Mouse (Mus musculus) heart, postnatal 4 days (tissue): ENCODE results near the gene Zfp318. TPM values are rescaled to one million over a fixed set of nuclear protein-coding genes. Genes with fewer than 3 reads are reported as not detected.
A peak's percentile ranks its signal among the peaks of the same experiment; 100 is the strongest.

ENCODE experiments used
- DNase-seq: peaks from one replicate; pipeline ENCODE4 v3.0.0; 2021
- total RNA-seq, 2 experiments: library from RNA; stranded (reverse); gene quantifications; 2 replicates each; pipeline ENCODE4 v1.2.3; 2021

Zfp318 gene
- total RNA-seq, 2 experiments from 2014 or later = 24.2 to 25.8 TPM

DNA sequence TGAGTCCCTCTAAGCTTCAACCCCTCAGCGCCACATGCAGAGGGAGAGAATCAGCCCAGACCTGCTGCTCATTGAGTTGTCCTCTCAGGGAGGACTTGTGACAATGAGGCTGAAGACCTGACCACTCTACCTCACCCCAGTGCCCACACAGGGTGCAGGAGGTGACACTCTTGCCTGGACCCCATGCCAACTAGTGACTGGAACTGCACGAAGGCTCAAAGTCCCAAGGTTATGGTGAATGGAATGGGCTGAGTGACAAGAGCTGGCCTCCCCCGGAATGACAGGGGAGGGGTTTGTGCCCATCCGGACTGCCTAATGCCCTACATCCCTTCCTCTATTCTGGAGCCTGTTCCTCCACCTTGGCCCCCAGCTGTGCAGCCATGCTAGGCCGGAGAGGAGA lies 69.2 kb downstream of the Zfp318 start:
- no peak for DNase-seq

- no peak for DNase-seq
Measured at GRCm38 (mm10) chr17:46453302-46453948, 69.9 kb downstream of the Zfp318 start.

- DNase-seq = no peak
Measured at GRCm38 (mm10) chr17:46453970-46454411, 70.5 kb downstream of the Zfp318 start.

GRCm38 (mm10) chr17:46454539-46454938 lies 71.0 kb downstream of the Zfp318 start:
- no peak for DNase-seq

- peak; percentile 48 for DNase-seq
Measured at GRCm38 (mm10) chr17:46455110-46455691, 71.7 kb downstream of the Zfp318 start.

DNA sequence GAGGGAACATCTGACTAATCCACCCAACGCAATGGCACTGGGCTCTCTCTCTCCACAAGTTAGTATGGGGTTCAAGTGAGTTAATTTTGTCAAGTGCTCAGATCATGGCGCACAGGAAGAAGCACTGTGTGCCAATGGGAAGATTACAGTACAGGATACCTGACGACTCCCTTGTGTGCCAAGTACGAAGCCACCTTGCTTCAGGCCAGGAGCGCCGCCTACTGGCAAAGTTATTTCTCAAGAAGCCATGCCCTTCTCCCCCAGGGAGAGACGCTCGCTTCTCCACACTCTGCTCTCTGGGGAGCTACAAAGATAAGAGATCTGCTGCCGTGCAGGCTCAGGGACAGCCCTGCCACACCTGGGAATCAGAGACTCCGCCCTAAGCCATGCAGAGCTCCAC lies 74.3 kb downstream of the Zfp318 start:
- DNase-seq = peak; percentile 50

GRCm38 (mm10) chr17:46458439-46458838 lies 74.9 kb downstream of the Zfp318 start:
- peak; percentile 46 for DNase-seq

GRCm38 (mm10) chr17:46460673-46461072 lies 77.1 kb downstream of the Zfp318 start:
- no peak for DNase-seq

- no peak for DNase-seq
Measured at GRCm38 (mm10) chr17:46461347-46461746, 77.8 kb downstream of the Zfp318 start.

- peak; percentile 74 for DNase-seq
Measured at GRCm38 (mm10) chr17:46462226-46462625, 78.7 kb downstream of the Zfp318 start.

GRCm38 (mm10) chr17:46467830-46468229 lies 84.3 kb downstream of the Zfp318 start:
- no peak for DNase-seq

Other genes starting within 250 kb of the Zfp318 start
- gene Rsph9, start 239.5 kb upstream of the Zfp318 start, total RNA-seq = 1 to 10 TPM; 1.5 to 2.8 TPM
- gene Mad2l1bp, start 230.2 kb upstream of the Zfp318 start, total RNA-seq = 10 to 100 TPM; 16.2 to 17.5 TPM
- 10 to 100 TPM; 78.1 to 84.9 TPM for gene Gtpbp2, start 222.7 kb upstream of the Zfp318 start, total RNA-seq
- gene Polh, start 181.1 kb upstream of the Zfp318 start, total RNA-seq = 10 to 100 TPM; 20.3 to 21.7 TPM
- 10 to 100 TPM; 26.9 to 28.7 TPM for gene Xpo5, start 180.9 kb upstream of the Zfp318 start, total RNA-seq
- gene Polr1c, start 135.7 kb upstream of the Zfp318 start, total RNA-seq = 10 to 100 TPM; 26.2 to 30.5 TPM
- gene Yipf3, start 135.7 kb upstream of the Zfp318 start, total RNA-seq = 10 to 100 TPM; 64.6 TPM
- under 1 TPM; 0.81 to 0.90 TPM for gene Lrrc73, start 130.2 kb upstream of the Zfp318 start, total RNA-seq
- gene Tjap1, start 100.7 kb upstream of the Zfp318 start, total RNA-seq = 10 to 100 TPM; 55.0 to 59.0 TPM
- 1 to 10 TPM in 1 of 2 experiments, under 1 TPM in 1; 0.95 to 1.1 TPM for gene Dlk2, start 86.3 kb upstream of the Zfp318 start, total RNA-seq
- gene Abcc10, start 55.4 kb upstream of the Zfp318 start, total RNA-seq = 1 to 10 TPM; 5.1 to 5.8 TPM
- under 1 TPM; 0.36 to 0.52 TPM for gene Crip3, start 45.2 kb downstream of the Zfp318 start, total RNA-seq
- gene Slc22a7, start 54.7 kb downstream of the Zfp318 start, total RNA-seq = not detected
- under 1 TPM; 0.33 to 0.45 TPM for gene Ttbk1, start 103.9 kb downstream of the Zfp318 start, total RNA-seq
- gene Dnph1, start 113.0 kb downstream of the Zfp318 start, total RNA-seq = 10 to 100 TPM in 1 of 2 experiments, 1 to 10 TPM in 1; 9.5 to 10.2 TPM
- 10 to 100 TPM; 12.0 to 12.6 TPM for gene Cul9, start 162.7 kb downstream of the Zfp318 start, total RNA-seq
- gene Srf, start 172.4 kb downstream of the Zfp318 start, total RNA-seq = 100 to 1,000 TPM; 184 to 210 TPM
- gene Ptk7, start 245.8 kb downstream of the Zfp318 start, total RNA-seq = 10 to 100 TPM; 34.8 to 36.2 TPM